Mouse (Mus musculus): ENCODE measurements at regions not wholly inside any gene's neighbourhood (a gene's known extent, or its start where the extent isn't known, plus 50 kb on each side); places are given as distances from the start of the nearest gene placed in this dataset.

- H3K4me3 ChIP-seq = no peak overlapping the region
- no peak for DNase-seq
Measured at GRCm38 (mm10) chrX:158920217-158920616, 289.9 kb upstream of the Rps6ka3 start.

GRCm38 (mm10) chrX:158921424-158921823 lies 288.7 kb upstream of the Rps6ka3 start:
- Histone ChIP-seq H3K4me3 (peak overlapping the region; percentile 62), H3K27ac (peak overlapping the region; percentile 38; the same call in 1 of the 2 replicates)
- intact Hi-C loops (cut with DNase I) = loop anchor here (5.0 to 10.0 kb wide), 3 partner anchors 969 to 1437 kb away; no protein-coding TSS in a partner anchor
- peak; percentile 34 for DNase-seq
- no peak for TF ChIP-seq CTCF (IDR thresholded peaks at IDR 0.05)

More at GRCm38 (mm10) chrX:158920217-158920616, 289.9 kb upstream of the Rps6ka3 start:
- TF ChIP-seq CTCF (IDR thresholded peaks at IDR 0.05) = no peak
- H3K27ac ChIP-seq = no peak overlapping the region
- intact Hi-C loops (cut with DNase I) = loop anchor here (5.0 to 10.0 kb wide), 3 partner anchors 968 to 1435 kb away; no protein-coding TSS in a partner anchor

- H3K27ac ChIP-seq = peak overlapping the region; percentile 38; the same call in 1 of the 2 replicates
- peak overlapping the region; percentile 62 for H3K4me3 ChIP-seq
- DNase-seq = peak; percentile 74
- intact Hi-C loops (cut with DNase I) = loop anchor here (5.0 to 10.0 kb wide), 3 partner anchors 970 to 1437 kb away; no protein-coding TSS in a partner anchor
- peak; percentile 74 for TF ChIP-seq CTCF (IDR thresholded peaks at IDR 0.05)
Measured at GRCm38 (mm10) chrX:158921838-158922450, 288.2 kb upstream of the Rps6ka3 start.

- intact Hi-C loops (cut with DNase I) = loop anchor here (5.0 to 10.0 kb wide), 3 partner anchors 971 to 1438 kb away; no protein-coding TSS in a partner anchor
- Histone ChIP-seq H3K4me3 (peak overlapping the region; percentile 62), H3K27ac (no peak overlapping the region; the same call in 1 of the 2 replicates)
- TF ChIP-seq CTCF (IDR thresholded peaks at IDR 0.05) = no peak
- peak; percentile 19 for DNase-seq
Measured at GRCm38 (mm10) chrX:158923081-158923561, 287.0 kb upstream of the Rps6ka3 start.

- intact Hi-C loops (cut with DNase I) = loop anchor here (5.0 to 10.0 kb wide), 3 partner anchors 972 to 1439 kb away; no protein-coding TSS in a partner anchor
- H3K4me3 ChIP-seq = peak overlapping the region; percentile 62
- DNase-seq = no peak
Measured at GRCm38 (mm10) chrX:158923657-158924489, 286.2 kb upstream of the Rps6ka3 start.

GRCm38 (mm10) chrX:158924490-158925398 lies 285.4 kb upstream of the Rps6ka3 start:
- intact Hi-C loops (cut with DNase I) = loop anchor here (5.0 to 10.0 kb wide), 3 partner anchors 972 to 1440 kb away; no protein-coding TSS in a partner anchor
- H3K27ac ChIP-seq = no peak overlapping the region
- H3K4me3 ChIP-seq = no peak overlapping the region
- DNase-seq = no peak
- TF ChIP-seq CTCF (IDR thresholded peaks at IDR 0.05) = peak; percentile 63

More at GRCm38 (mm10) chrX:158923657-158924489, 286.2 kb upstream of the Rps6ka3 start:
- TF ChIP-seq CTCF (IDR thresholded peaks at IDR 0.05) = no peak
- no peak overlapping the region for H3K27ac ChIP-seq

GRCm38 (mm10) chrX:158931864-158932263 lies 278.2 kb upstream of the Rps6ka3 start:
- H3K27ac ChIP-seq = no peak overlapping the region
- no peak for TF ChIP-seq CTCF (IDR thresholded peaks at IDR 0.05)
- intact Hi-C loops (cut with DNase I) = no loop called here
- no peak for DNase-seq
- H3K4me3 ChIP-seq = no peak overlapping the region

GRCm38 (mm10) chrX:158947191-158947590 lies 262.9 kb upstream of the Rps6ka3 start:
- H3K4me3 ChIP-seq = no peak overlapping the region
- no peak for DNase-seq
- intact Hi-C loops (cut with DNase I) = no loop called here
- TF ChIP-seq CTCF (IDR thresholded peaks at IDR 0.05) = no peak
- H3K27ac ChIP-seq = no peak overlapping the region

- no peak overlapping the region for H3K4me3 ChIP-seq
- no peak overlapping the region for H3K27ac ChIP-seq
- intact Hi-C loops (cut with DNase I) = loop anchor here (2.0 to 5.0 kb wide), 2 partner anchors 296 to 349 kb away; no protein-coding TSS in a partner anchor
- no peak for DNase-seq
- TF ChIP-seq CTCF (IDR thresholded peaks at IDR 0.05) = peak; percentile 49
Measured at GRCm38 (mm10) chrX:158971726-158972125, 238.4 kb upstream of the Rps6ka3 start.

- no peak overlapping the region for H3K4me3 ChIP-seq
- no peak for TF ChIP-seq CTCF (IDR thresholded peaks at IDR 0.05)
- DNase-seq = peak; percentile 36
- no peak overlapping the region for H3K27ac ChIP-seq
- intact Hi-C loops (cut with DNase I) = no loop called here
Measured at GRCm38 (mm10) chrX:158976648-158977047, 233.5 kb upstream of the Rps6ka3 start.

GRCm38 (mm10) chrX:158984721-158985120 lies 225.4 kb upstream of the Rps6ka3 start:
- no peak overlapping the region for H3K4me3 ChIP-seq
- no peak for TF ChIP-seq CTCF (IDR thresholded peaks at IDR 0.05)
- no peak for DNase-seq
- no peak overlapping the region for H3K27ac ChIP-seq
- intact Hi-C loops (cut with DNase I) = no loop called here

GRCm38 (mm10) chrX:158987676-158988075 lies 222.4 kb upstream of the Rps6ka3 start:
- DNase-seq = no peak
- intact Hi-C loops (cut with DNase I) = no loop called here
- no peak overlapping the region for H3K27ac ChIP-seq

More at GRCm38 (mm10) chrX:158987676-158988075, 222.4 kb upstream of the Rps6ka3 start:
- TF ChIP-seq CTCF (IDR thresholded peaks at IDR 0.05) = no peak
- no peak overlapping the region for H3K4me3 ChIP-seq
